Mouse (Mus musculus): Measurements from ENCODE around the gene Magea1.
"Not testable (repeated sequence)": the region's sequence is repeated elsewhere in the genome, so short reads cannot be mapped to it uniquely, and the experiment has no call there.

Gene Magea1

DNA sequence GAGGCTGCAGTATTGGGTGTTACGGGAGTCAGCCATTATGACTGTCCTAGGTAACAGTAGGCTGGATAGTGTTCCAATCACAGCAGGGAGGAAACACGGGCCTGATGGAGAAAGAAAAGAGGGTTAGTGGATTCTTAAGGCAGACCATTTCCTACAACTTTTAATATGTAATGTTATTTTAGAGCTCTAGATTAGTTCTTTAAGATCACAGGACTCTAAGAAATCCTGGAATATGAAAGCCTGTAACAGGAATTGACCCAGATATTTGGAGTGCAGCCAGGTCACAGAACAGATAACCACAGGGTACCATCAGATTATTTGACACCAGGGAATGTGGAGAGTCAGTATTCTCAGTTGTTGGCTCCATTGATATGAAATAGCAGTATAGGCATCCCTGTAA, at the start of gene Magea1:
Gene Magea1, minus strand, starts transcription at position 101 of the 400 bp plus-strand sequence.
- DNase-seq (ENCODE audit: extremely low spot score, low read depth, low spot score) = not testable (repeated sequence)

GRCm38 (mm10) chrX:155128312-155128711, 38.7 kb upstream of the Magea1 start, which contains the start of gene Cldn34b2:
Gene Cldn34b2 (minus strand): TSS chrX:155128412.
- not testable (repeated sequence) for DNase-seq (ENCODE audit: extremely low spot score, low read depth, low spot score)

GRCm38 (mm10) chrX:155098024-155098423, 8.4 kb upstream of the Magea1 start:
- DNase-seq (ENCODE audit: extremely low spot score, low read depth, low spot score) = no peak

- not testable (repeated sequence) for DNase-seq (ENCODE audit: extremely low spot score, low read depth, low spot score)
These were observed 4.0 kb upstream of the Magea1 start, which contains the start of gene Magea2 for GRCm38 (mm10) chrX:155093566-155093965. Gene Magea2 (minus strand): TSS chrX:155093666.

DNA sequence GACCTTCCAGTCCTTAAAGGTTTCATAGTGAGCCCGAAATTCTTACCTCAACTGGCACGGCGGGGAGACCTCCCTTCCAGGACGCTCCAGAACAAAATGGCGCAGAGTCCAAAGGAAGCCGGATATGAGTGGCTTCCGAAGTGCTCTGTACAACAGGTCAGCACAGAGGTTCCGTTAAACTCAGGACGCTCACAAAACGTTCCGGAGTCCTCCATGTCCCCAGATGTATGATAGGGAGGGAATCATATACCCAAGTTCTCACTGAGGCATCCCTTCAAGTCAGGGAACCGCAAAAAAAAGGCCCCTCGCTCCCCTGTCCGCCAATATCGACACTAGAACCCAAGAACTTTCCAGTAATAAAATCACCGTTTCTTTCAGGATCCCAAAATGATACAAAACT, 26.5 kb downstream of the Magea1 start, which contains the start of gene Magea5:
Gene Magea5, minus strand, starts transcription at position 101 of the 400 bp plus-strand sequence.
- DNase-seq (ENCODE audit: extremely low spot score, low read depth, low spot score) = not testable (repeated sequence)

All from hindlimb bud, embryonic 11.5 days (tissue).